Mouse (Mus musculus) testis, adult 2 months (tissue): ENCODE results near the gene Clp1.

Experiments used
- CTCF ChIP-seq: fragments of 200-500 bp; IDR thresholded peaks from 2 replicates; pipeline ENCODE4 v1.5.1; 2012; ENCODE audit warnings: low read depth, mild to moderate bottlenecking, inconsistent platforms, low read length, moderate library complexity; ENCODE audit not compliant: control insufficient read depth, insufficient read depth, insufficient replicate concordance
- POLR2A ChIP-seq: fragments of 200-500 bp; IDR thresholded peaks from 2 replicates; pipeline ENCODE4 v1.6.1; 2012; ENCODE audit warnings: low read depth, mild to moderate bottlenecking, inconsistent platforms, low read length, moderate library complexity; ENCODE audit not compliant: control insufficient read depth

GRCm38 (mm10) chr2:84775665-84776064 is 48.5 kb upstream of the Clp1 start:
- TF ChIP-seq CTCF (no peak), POLR2A (no peak)
